Mouse (Mus musculus) cerebellum, adult 9-10 months (tissue): ENCODE measurements around the gene Wdsub1.
"Not testable (repeated sequence)": the region's sequence is repeated elsewhere in the genome, so short reads cannot be mapped to it uniquely, and the experiment has no call there.

Source experiments
- DNase-seq: peaks from one replicate; pipeline ENCODE4 v3.0.0; 2022

Gene Wdsub1

GRCm38 (mm10) chr2:59881831-59882741 is at the start of gene Wdsub1:
Gene Wdsub1 (minus strand): TSS chr2:59882591.
- DNase-seq = peak; percentile 89

- DNase-seq = no peak
Observed at GRCm38 (mm10) chr2:59913610-59914009, 31.2 kb upstream of the Wdsub1 start.

GRCm38 (mm10) chr2:59908048-59908447 is 25.7 kb upstream of the Wdsub1 start:
- DNase-seq = no peak

GRCm38 (mm10) chr2:59904007-59904406 is 21.6 kb upstream of the Wdsub1 start:
- DNase-seq = no peak

- DNase-seq = no peak
Observed at GRCm38 (mm10) chr2:59898666-59899065, 16.3 kb upstream of the Wdsub1 start.

GRCm38 (mm10) chr2:59898105-59898504 is 15.7 kb upstream of the Wdsub1 start:
- no peak for DNase-seq

- DNase-seq = no peak
Observed at GRCm38 (mm10) chr2:59896837-59897236, 14.4 kb upstream of the Wdsub1 start.

- DNase-seq = no peak
Observed at GRCm38 (mm10) chr2:59896400-59896799, 14.0 kb upstream of the Wdsub1 start.

- DNase-seq = no peak
Observed at GRCm38 (mm10) chr2:59889699-59890098, 7.3 kb upstream of the Wdsub1 start.

- peak; percentile 18 for DNase-seq
Observed at GRCm38 (mm10) chr2:59882742-59883281, 421 bp upstream of the Wdsub1 start.

GRCm38 (mm10) chr2:59881404-59881803 is 987 bp downstream of the Wdsub1 start:
- peak; percentile 18 for DNase-seq

- DNase-seq = no peak
Observed at GRCm38 (mm10) chr2:59878221-59878620, 4.2 kb downstream of the Wdsub1 start.

- DNase-seq = no peak
Observed at GRCm38 (mm10) chr2:59877335-59877734, 5.1 kb downstream of the Wdsub1 start.

GRCm38 (mm10) chr2:59876482-59876881 is 5.9 kb downstream of the Wdsub1 start:
- no peak for DNase-seq

GRCm38 (mm10) chr2:59870526-59870925 is 11.9 kb downstream of the Wdsub1 start:
- no peak for DNase-seq

GRCm38 (mm10) chr2:59862618-59863017 is 19.8 kb downstream of the Wdsub1 start:
- DNase-seq = no peak

GRCm38 (mm10) chr2:59854363-59854762 is 28.0 kb downstream of the Wdsub1 start:
- peak; percentile 46 for DNase-seq

- DNase-seq = peak; percentile 44
Observed at GRCm38 (mm10) chr2:59853543-59853942, 28.8 kb downstream of the Wdsub1 start.

- no peak for DNase-seq
Observed at GRCm38 (mm10) chr2:59852916-59853315, 29.5 kb downstream of the Wdsub1 start.

- DNase-seq = not testable (repeated sequence)
Observed at GRCm38 (mm10) chr2:59851885-59852284, 30.5 kb downstream of the Wdsub1 start.

- no peak for DNase-seq
Observed at GRCm38 (mm10) chr2:59843848-59844247, 38.5 kb downstream of the Wdsub1 start.

- DNase-seq = no peak
Observed at GRCm38 (mm10) chr2:59843156-59843555, 39.2 kb downstream of the Wdsub1 start.

GRCm38 (mm10) chr2:59842556-59843008 is 39.8 kb downstream of the Wdsub1 start:
- no peak for DNase-seq

GRCm38 (mm10) chr2:59841944-59842343 is 40.4 kb downstream of the Wdsub1 start:
- no peak for DNase-seq
